Mouse (Mus musculus) urinary bladder, adult 18-20 months (tissue): ENCODE results near the gene Fam71a.

ENCODE experiments used
- DNase-seq, 2 experiments: peaks; one replicate each; pipeline ENCODE4 v3.0.0; 2022; ENCODE audit warnings: low spot score in 2 of 2, mixed read lengths in 2 of 2

Gene Fam71a

DNA sequence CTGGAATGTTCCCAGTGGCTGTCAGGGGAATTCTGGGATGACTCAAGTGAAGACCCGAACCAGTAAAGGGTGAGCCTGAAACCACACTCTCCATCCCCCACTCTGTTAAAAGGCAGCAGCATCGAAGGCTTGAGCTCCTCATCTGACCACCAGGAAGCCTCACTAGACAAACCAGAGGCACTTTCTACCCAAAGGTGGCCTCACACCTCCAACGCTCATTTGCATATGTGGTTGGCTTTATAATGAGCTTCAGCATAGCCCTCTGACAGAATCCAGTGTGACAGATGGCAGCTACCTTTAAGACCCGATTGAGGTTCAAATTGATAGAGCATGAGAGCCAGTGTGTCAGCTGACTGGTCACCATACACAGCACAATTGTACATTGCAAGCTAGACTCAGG is 40.3 kb downstream of the Fam71a start:
- no peak for DNase-seq

DNA sequence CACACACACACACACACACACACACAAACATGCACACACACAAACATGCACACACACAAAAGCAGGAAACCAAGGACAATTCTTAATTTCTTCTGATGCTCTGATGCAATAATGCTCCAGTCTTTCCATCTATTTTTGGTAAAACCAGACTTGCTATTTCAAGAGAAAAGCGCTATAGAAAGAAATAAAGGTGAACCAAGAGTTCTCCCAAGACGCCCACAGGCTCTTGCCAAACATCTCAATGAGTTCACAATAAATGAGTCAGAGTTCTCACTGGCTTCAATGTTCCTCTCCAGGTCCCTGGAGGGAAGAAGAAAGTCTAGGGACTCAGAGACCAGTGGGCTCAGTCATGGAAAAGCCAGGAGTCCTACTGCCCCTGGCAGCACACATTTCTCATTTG is 40.9 kb downstream of the Fam71a start:
- DNase-seq, result no peak

DNA sequence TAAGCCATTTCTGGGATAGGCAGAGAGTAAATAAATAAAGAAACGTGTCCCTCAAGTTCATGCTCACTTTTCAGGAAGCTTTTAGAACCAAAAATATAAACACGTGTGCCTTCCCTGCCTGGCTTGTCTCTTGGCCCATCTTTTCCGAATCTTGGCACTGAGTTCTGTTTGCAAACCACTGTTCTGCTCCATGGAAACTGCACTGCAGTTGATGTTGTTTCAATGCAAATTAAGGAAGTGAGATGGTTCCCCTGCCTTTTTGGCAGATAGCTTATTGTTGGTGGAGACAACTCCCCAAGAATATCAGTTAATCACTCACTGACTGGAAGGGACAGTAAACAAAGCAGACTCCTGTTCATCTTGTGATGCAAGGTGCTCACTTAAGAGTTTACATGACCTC is 41.9 kb downstream of the Fam71a start:
- no peak for DNase-seq

DNA sequence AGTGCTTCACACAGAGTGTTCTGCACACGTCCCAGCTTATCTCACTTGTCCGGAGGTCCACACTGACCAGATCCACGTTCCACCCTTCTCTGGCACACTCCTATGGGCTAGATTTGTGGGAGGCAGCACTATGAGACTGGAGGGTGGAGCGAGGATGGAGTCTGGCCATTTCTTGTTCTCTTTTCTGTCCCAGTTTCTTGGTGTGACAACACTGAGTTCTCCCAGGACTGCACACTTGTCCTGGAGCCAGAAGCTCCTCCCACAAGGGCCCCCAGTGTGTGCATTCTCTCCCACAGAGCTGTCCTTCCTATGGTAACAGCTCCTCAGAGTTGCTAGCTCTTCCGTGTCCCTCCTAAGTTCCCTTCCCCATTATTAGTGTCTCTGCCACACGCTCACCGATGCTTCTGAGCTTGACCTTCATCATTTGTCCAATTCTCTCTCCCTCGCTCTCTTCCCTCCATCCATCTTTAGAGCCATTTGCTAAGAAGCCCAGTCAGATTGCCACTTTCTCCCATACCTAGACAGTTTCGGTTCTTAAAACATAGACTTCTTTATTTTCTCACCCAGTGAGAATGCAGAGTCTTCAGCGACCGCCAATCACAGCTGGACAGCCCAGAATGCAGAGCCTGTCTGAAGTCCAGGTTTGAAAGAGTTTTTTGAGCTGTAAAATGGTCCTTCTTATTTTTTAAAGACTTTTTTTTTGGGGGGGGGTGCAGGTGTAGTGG is 48.9 kb downstream of the Fam71a start:
- DNase-seq, result no peak

DNA sequence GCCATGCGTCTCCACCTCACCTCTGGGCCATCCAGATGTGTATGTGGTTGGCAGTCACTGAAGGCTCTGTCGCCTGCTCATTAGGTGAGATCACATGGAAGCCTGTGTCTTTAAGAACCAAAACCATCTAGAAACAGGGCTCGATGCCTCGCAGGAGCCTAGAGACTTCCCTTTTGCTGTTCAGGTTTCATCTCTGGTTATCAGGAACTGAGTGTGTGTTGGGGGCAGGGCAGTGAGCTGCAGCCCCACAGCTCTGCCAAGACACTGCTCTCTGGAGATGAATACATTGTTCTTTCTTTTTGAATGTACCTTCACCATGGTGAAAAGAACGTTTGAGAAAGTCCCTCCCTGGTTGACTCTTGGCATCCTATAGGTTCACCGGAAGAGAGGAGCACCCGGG is 49.7 kb downstream of the Fam71a start:
- DNase-seq, result no peak
